Mouse (Mus musculus): Measurements from ENCODE around the gene Tcaim. TPM values are rescaled to one million over a fixed set of nuclear protein-coding genes. Genes with fewer than 3 reads are reported as not detected.

The Tcaim gene
- polyA plus RNA-seq, 1 experiment from 2014 or later, result 6.3 TPM

DNA sequence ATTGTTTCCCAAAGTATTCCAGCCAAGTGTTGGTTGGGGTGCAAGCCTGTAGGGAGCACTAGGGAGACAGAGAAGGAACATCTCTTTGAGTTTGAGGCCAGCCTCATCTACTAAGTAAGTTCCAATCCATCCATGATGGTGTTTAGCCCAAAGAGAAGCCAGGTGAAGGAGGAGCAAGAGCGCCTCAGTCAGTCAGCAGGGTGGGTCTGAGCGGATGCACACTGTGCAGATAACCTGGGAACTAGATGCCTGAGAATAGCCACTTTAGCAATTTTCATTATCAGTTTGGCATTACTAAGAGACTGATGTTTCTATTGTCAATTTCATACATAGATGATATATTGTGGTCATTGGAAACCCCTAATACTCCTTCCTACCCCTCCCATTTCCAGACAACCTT is 9.4 kb downstream of the Tcaim start:
- Histone ChIP-seq H3K27ac (ENCODE audit: low read depth, low read length) (no peak overlapping the region), H3K27me3 (ENCODE audit: control insufficient read depth, insufficient read depth, low read length) (no peaks in the 10 kb centered on the region), H3K4me2 (replicated peaks; ENCODE audit: low read depth, low read length) (no peak overlapping the region), H3K36me3 (ENCODE audit: control insufficient read depth, insufficient read depth, low read length) (no peaks in the 10 kb centered on the region; the same call in 1 of the 2 replicates), H3K4me1 (ENCODE audit: control insufficient read depth, insufficient read depth, low read length) (no peaks in the 10 kb centered on the region), H3K4me3 (ENCODE audit: low read length) (no peak overlapping the region), H3K9me3 (ENCODE audit: control insufficient read depth, low read length) (no peaks in the 10 kb centered on the region), H3K9ac (ENCODE audit: low read depth, low read length) (no peak overlapping the region)
- WGBS, result 92% methylated on average over 2 of the region's 2 CpGs
- no peak for ATAC-seq (ENCODE audit: low FRiP score, low TSS enrichment)

DNA sequence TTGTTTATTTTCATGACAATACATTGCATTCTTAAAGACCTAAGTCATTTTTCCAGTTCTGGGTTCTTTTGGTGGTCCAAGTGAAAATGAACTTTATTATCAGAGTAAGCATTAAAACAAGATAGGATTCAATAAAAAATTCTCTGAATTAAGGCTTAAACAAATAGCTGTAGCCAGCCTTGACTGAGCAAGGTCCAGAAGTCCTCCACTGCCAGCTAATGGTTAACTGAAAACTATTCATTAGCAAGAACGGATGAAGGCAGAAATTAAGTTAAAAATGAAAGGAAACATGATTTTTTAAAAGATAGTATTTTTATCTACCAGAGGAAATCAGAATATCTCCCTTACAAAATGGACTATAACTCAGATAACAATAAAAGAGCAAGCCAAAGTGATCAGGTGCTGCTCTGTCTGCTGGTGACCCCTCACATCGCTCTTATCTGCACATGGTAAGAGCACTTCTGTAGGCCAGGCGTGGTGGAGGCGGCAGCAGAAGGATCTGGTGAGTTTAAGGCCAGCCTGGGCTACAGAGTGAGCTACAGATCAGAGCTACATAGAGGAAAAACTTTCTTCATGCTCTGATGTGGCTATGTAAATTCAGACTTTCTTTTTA is 10.0 kb downstream of the Tcaim start:
- Histone ChIP-seq H3K4me3 (ENCODE audit: low read length) (no peak overlapping the region), H3K27ac (ENCODE audit: low read depth, low read length) (no peak overlapping the region), H3K9ac (ENCODE audit: low read depth, low read length) (no peak overlapping the region), H3K4me1 (ENCODE audit: control insufficient read depth, insufficient read depth, low read length) (no peaks in the 10 kb centered on the region), H3K9me3 (ENCODE audit: control insufficient read depth, low read length) (no peaks in the 10 kb centered on the region), H3K36me3 (ENCODE audit: control insufficient read depth, insufficient read depth, low read length) (peaks cover 3% of the 10 kb centered on the region; the same call in 1 of the 2 replicates), H3K4me2 (replicated peaks; ENCODE audit: low read depth, low read length) (no peak overlapping the region), H3K27me3 (ENCODE audit: control insufficient read depth, insufficient read depth, low read length) (no peaks in the 10 kb centered on the region)
- ATAC-seq (ENCODE audit: low FRiP score, low TSS enrichment), result no peak
- 80% methylated on average over 4 of the region's 4 CpGs for WGBS

DNA sequence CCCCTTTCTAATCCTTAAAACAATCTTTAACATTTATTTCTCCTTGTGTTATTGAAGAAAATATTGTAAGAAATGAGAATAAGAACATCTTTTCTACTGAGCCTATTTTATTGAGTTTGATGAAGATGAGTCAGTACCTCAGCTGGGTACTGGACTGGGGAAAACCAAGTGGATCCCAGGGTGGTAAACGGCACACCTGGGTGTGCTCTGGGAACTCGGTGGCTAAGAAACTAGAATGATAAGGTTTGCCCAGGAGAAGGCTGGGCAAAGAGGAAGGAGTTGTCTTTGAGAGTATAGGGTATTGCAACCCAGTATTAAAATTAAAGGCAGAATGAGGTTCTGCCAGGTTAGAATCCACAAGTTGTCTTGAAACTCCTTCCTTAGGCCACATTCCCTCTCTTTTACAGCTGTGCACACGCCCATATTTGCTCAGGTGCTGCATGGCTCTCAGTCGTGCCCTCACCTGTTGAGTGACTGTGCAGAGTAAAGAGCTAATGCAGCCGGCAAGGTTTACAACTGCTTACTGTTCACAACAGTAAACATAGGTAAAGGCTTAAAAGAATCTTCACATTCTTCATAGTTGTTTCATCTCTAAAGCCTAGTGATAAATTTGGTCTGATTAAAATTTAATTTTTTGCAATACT is 18.2 kb downstream of the Tcaim start:
- no peaks in the 10 kb centered on the region for H3K27me3 ChIP-seq (ENCODE audit: control insufficient read depth, insufficient read depth, low read length)
- H3K4me1 ChIP-seq (ENCODE audit: control insufficient read depth, insufficient read depth, low read length), result no peaks in the 10 kb centered on the region
- H3K4me2 ChIP-seq (replicated peaks; ENCODE audit: low read depth, low read length), result no peak overlapping the region
- no peak overlapping the region for H3K27ac ChIP-seq (ENCODE audit: low read depth, low read length)
- H3K4me3 ChIP-seq (ENCODE audit: low read length), result no peak overlapping the region
- H3K9me3 ChIP-seq (ENCODE audit: control insufficient read depth, low read length), result no peaks in the 10 kb centered on the region
- H3K36me3 ChIP-seq (ENCODE audit: control insufficient read depth, insufficient read depth, low read length), result peaks cover 15% of the 10 kb centered on the region
- H3K9ac ChIP-seq (ENCODE audit: low read depth, low read length), result no peak overlapping the region
- 88% methylated on average over 5 of the region's 5 CpGs for WGBS
- ATAC-seq (ENCODE audit: low FRiP score, low TSS enrichment), result no peak

DNA sequence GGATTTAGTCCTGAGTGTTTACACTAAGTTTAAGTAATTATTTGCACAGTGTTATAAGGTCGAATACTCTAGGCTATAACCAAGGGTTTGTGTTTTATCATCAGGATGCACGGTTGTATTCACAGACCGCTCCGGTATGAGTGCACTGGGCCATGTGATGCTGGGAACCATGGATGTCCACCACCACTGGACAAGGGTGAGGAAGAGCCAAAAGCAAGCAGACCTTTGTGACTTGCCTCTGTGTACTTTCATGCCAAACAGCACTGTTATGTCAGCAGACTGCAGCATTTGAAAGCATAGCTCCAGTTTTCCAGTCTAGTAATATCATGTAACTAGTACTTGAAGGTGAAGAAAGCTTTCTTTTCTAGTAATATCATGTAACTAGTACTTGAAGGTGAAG is 21.4 kb downstream of the Tcaim start:
- H3K9me3 ChIP-seq (ENCODE audit: control insufficient read depth, low read length), result no peaks in the 10 kb centered on the region
- no peak overlapping the region for H3K4me2 ChIP-seq (replicated peaks; ENCODE audit: low read depth, low read length)
- no peak overlapping the region for H3K9ac ChIP-seq (ENCODE audit: low read depth, low read length)
- peaks cover 12% of the 10 kb centered on the region for H3K36me3 ChIP-seq (ENCODE audit: control insufficient read depth, insufficient read depth, low read length)
- no peak for ATAC-seq (ENCODE audit: low FRiP score, low TSS enrichment)
- no peak overlapping the region for H3K27ac ChIP-seq (ENCODE audit: low read depth, low read length)
- 91% methylated on average over 4 of the region's 4 CpGs for WGBS
- no peaks in the 10 kb centered on the region for H3K27me3 ChIP-seq (ENCODE audit: control insufficient read depth, insufficient read depth, low read length)
- no peak overlapping the region for H3K4me3 ChIP-seq (ENCODE audit: low read length)
- no peaks in the 10 kb centered on the region for H3K4me1 ChIP-seq (ENCODE audit: control insufficient read depth, insufficient read depth, low read length)

DNA sequence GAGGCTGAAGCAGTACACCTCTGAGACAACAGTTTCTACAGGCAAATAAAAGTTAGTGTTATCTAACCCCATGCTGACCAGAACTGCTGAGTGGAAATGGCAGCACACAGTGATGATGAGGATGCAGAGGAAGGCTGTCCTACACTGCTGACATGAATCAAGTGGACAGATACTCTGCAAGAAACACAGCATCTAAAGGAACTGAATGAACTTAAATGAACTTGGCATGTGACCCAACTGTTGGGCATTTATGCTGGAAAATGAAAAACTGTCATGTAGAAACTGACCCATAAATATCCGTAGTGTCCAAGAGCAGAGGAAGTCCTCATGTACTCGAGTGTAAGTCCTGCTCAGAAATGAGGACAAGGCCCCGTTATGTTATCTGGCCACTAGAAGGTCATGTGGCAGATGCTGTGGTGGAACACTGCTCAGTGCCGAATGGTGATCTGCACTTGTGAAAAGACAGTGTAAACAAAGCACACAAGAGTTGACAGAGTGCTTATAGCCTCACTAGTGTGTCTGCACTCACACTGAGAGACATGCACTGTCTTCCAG is 24.6 kb downstream of the Tcaim start:
- Histone ChIP-seq H3K9ac (ENCODE audit: low read depth, low read length) (no peak overlapping the region), H3K4me3 (ENCODE audit: low read length) (no peak overlapping the region), H3K4me1 (ENCODE audit: control insufficient read depth, insufficient read depth, low read length) (no peaks in the 10 kb centered on the region), H3K36me3 (ENCODE audit: control insufficient read depth, insufficient read depth, low read length) (peaks cover 5% of the 10 kb centered on the region; the same call in 1 of the 2 replicates), H3K9me3 (ENCODE audit: control insufficient read depth, low read length) (no peaks in the 10 kb centered on the region), H3K4me2 (replicated peaks; ENCODE audit: low read depth, low read length) (no peak overlapping the region), H3K27ac (ENCODE audit: low read depth, low read length) (no peak overlapping the region), H3K27me3 (ENCODE audit: control insufficient read depth, insufficient read depth, low read length) (no peaks in the 10 kb centered on the region)
- WGBS, result 79% methylated on average over 4 of the region's 4 CpGs
- ATAC-seq (ENCODE audit: low FRiP score, low TSS enrichment), result no peak

DNA sequence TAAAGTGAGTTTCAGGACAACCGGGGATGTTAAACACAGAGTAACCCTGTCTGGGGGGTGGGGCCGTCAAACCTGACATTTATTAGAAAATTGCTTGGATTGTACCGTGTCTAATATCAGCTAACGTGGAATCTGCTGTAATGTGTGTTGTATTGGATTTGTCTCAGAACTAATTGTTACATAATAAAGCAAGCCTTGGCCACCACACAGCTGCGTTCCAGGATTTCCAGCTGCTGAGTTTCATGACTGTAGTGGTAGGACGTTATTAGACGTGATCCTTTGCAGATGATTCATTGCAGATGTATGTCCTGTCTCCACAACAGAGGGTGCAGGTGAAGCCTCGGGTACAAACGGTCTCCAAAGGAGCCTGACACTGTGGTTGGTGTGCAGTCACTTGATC is 30.8 kb downstream of the Tcaim start:
- Histone ChIP-seq H3K36me3 (ENCODE audit: control insufficient read depth, insufficient read depth, low read length) (no peaks in the 10 kb centered on the region), H3K27ac (ENCODE audit: low read depth, low read length) (no peak overlapping the region), H3K9me3 (ENCODE audit: control insufficient read depth, low read length) (no peaks in the 10 kb centered on the region), H3K4me1 (ENCODE audit: control insufficient read depth, insufficient read depth, low read length) (0 out of 2 replicates have a peak, but pooled peaks cover 3% of the 10 kb centered on the region), H3K27me3 (ENCODE audit: control insufficient read depth, insufficient read depth, low read length) (no peaks in the 10 kb centered on the region), H3K9ac (ENCODE audit: low read depth, low read length) (no peak overlapping the region), H3K4me3 (ENCODE audit: low read length) (no peak overlapping the region), H3K4me2 (replicated peaks; ENCODE audit: low read depth, low read length) (no peak overlapping the region)
- 76% methylated on average over 9 of the region's 9 CpGs for WGBS
- no peak for ATAC-seq (ENCODE audit: low FRiP score, low TSS enrichment)

DNA sequence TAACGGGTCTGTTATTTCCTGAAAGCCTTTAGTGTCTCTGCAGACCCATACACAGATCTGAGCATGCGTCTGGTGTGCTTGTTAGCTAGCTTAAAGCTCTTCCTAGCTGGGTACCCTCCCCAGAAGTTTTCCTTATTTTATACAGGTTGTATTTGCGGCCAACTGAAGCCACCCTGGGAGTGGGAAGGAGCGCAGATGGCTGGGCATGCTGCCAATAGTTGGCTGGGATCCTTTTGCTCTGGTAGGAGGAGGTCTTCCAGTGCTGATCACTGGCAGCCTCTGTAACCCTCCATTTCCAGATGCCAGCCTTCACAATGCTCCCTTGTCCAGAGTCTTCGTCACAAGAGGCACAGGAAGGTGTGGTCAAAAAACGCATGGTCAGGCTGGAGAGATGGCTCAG is 31.5 kb downstream of the Tcaim start:
- WGBS, result 66% methylated on average over 6 of the region's 6 CpGs
- no peaks in the 10 kb centered on the region for H3K9me3 ChIP-seq (ENCODE audit: control insufficient read depth, low read length)
- H3K4me3 ChIP-seq (ENCODE audit: low read length), result no peak overlapping the region
- no peaks in the 10 kb centered on the region for H3K27me3 ChIP-seq (ENCODE audit: control insufficient read depth, insufficient read depth, low read length)
- H3K4me2 ChIP-seq (replicated peaks; ENCODE audit: low read depth, low read length), result no peak overlapping the region
- H3K27ac ChIP-seq (ENCODE audit: low read depth, low read length), result no peak overlapping the region
- H3K9ac ChIP-seq (ENCODE audit: low read depth, low read length), result no peak overlapping the region
- H3K4me1 ChIP-seq (ENCODE audit: control insufficient read depth, insufficient read depth, low read length), result 0 out of 2 replicates have a peak, but pooled peaks cover 3% of the 10 kb centered on the region
- ATAC-seq (ENCODE audit: low FRiP score, low TSS enrichment), result no peak
- H3K36me3 ChIP-seq (ENCODE audit: control insufficient read depth, insufficient read depth, low read length), result no peaks in the 10 kb centered on the region

DNA sequence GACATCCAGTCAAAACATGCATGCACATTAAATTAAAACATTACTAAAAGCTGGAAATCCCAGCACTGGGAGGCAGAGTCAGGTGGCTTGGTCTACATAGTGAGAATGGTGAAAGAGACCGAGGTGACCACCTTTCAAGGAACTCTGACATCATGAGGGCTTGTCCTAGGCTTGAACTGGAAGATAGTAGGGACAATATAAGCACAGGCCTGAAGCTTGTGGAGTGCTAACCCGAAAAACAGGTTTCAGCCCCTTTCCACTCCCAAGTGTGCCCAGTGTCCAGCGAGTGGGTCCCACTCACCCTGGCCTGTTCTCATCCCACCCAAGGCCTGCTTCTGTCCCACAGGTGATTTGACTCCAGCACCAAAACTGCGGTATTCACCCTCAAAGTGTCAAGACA is 31.9 kb downstream of the Tcaim start:
- Histone ChIP-seq H3K4me1 (ENCODE audit: control insufficient read depth, insufficient read depth, low read length) (0 out of 2 replicates have a peak, but pooled peaks cover 3% of the 10 kb centered on the region), H3K9me3 (ENCODE audit: control insufficient read depth, low read length) (no peaks in the 10 kb centered on the region), H3K4me2 (replicated peaks; ENCODE audit: low read depth, low read length) (no peak overlapping the region), H3K9ac (ENCODE audit: low read depth, low read length) (no peak overlapping the region), H3K4me3 (ENCODE audit: low read length) (no peak overlapping the region), H3K36me3 (ENCODE audit: control insufficient read depth, insufficient read depth, low read length) (no peaks in the 10 kb centered on the region), H3K27me3 (ENCODE audit: control insufficient read depth, insufficient read depth, low read length) (no peaks in the 10 kb centered on the region), H3K27ac (ENCODE audit: low read depth, low read length) (no peak overlapping the region)
- no peak for ATAC-seq (ENCODE audit: low FRiP score, low TSS enrichment)
- WGBS, result 87% methylated on average over 4 of the region's 4 CpGs

DNA sequence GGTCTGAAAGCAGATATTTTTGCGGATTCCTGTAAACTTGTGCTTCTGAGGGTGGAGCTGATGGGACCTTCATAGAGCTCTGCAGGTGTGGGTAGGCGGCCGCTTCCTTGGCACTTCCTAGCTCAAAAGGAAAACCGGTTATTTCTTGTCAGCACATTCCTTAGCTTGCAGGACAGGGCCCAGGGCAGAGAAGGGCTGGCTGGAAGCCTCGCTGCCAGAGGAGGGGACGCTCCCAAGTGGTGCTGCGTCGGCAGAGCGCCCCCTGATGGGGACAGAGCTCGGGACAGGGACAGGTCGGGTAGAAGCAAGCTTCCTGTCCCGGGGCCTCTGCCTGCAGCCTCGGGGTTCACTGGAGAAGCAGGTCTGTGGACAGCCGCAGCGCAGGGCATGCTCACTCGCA is 32.3 kb downstream of the Tcaim start:
- H3K27me3 ChIP-seq (ENCODE audit: control insufficient read depth, insufficient read depth, low read length), result no peaks in the 10 kb centered on the region
- no peak overlapping the region; the same call in 1 of the 2 replicates for H3K4me2 ChIP-seq (replicated peaks; ENCODE audit: low read depth, low read length)
- 0 out of 2 replicates have a peak, but pooled peaks cover 3% of the 10 kb centered on the region for H3K4me1 ChIP-seq (ENCODE audit: control insufficient read depth, insufficient read depth, low read length)
- 0 out of 2 replicates have a peak overlapping the region, but pooled peaks have one; percentile 18 for H3K9ac ChIP-seq (ENCODE audit: low read depth, low read length)
- H3K4me3 ChIP-seq (ENCODE audit: low read length), result no peak overlapping the region
- H3K9me3 ChIP-seq (ENCODE audit: control insufficient read depth, low read length), result no peaks in the 10 kb centered on the region
- H3K27ac ChIP-seq (ENCODE audit: low read depth, low read length), result no peak overlapping the region
- ATAC-seq (ENCODE audit: low FRiP score, low TSS enrichment), result 0 out of 2 replicates have a peak, but pooled peaks have one; percentile 60
- no peaks in the 10 kb centered on the region for H3K36me3 ChIP-seq (ENCODE audit: control insufficient read depth, insufficient read depth, low read length)
- 23% methylated on average over 16 of the region's 16 CpGs for WGBS

Data from kidney, embryonic 14.5 days (tissue).